Mouse (Mus musculus): ENCODE results near the gene Gsg1. TPM values are rescaled to one million over a fixed set of nuclear protein-coding genes. Genes with fewer than 3 reads are reported as not detected.

Gsg1 gene
- polyA plus RNA-seq (2016; fragmentation: Nextera tagmentation; extraction: Ambion mirVana) = 0.44 and 0.78 TPM in 2 replicates

GRCm38 (mm10) chr6:135254153-135254552, at the start of gene Gsg1:
TSS of gene Gsg1 (minus strand) at chr6:135254351.
- H3K4me1 ChIP-seq = peaks cover 19% of the 10 kb centered on the region
- H3K9me3 ChIP-seq = no peaks in the 10 kb centered on the region; the same call in 1 of the 2 replicates
- no peak within 1 kb of the TSS for H3K4me2 ChIP-seq (replicated peaks)
- WGBS = 77% methylated on average over 7 of the region's 7 CpGs
- H3K4me3 ChIP-seq = no peak within 1 kb of the TSS
- H3K27me3 ChIP-seq (replicated peaks) = no peaks in the 10 kb centered on the region
- no peak for ATAC-seq (ENCODE audit: low FRiP score, low read depth)
- H3K36me3 ChIP-seq = no peaks in the 10 kb centered on the region
- no peak within 1 kb of the TSS for H3K9ac ChIP-seq
- no peak within 1 kb of the TSS for H3K27ac ChIP-seq

GRCm38 (mm10) chr6:135302421-135303125, 48.4 kb upstream of the Gsg1 start:
- no peak overlapping the region for H3K9ac ChIP-seq
- no peaks in the 10 kb centered on the region for H3K4me1 ChIP-seq
- ATAC-seq (ENCODE audit: low FRiP score, low read depth) = no peak
- H3K4me2 ChIP-seq (replicated peaks) = no peak overlapping the region
- H3K4me3 ChIP-seq = no peak overlapping the region
- no peak overlapping the region for H3K27ac ChIP-seq
- 83% methylated on average over 10 of the region's 10 CpGs for WGBS
- H3K27me3 ChIP-seq (replicated peaks) = no peaks in the 10 kb centered on the region
- no peaks in the 10 kb centered on the region for H3K9me3 ChIP-seq
- H3K36me3 ChIP-seq = no peaks in the 10 kb centered on the region

GRCm38 (mm10) chr6:135300469-135300868, 46.3 kb upstream of the Gsg1 start:
- H3K9ac ChIP-seq = no peak overlapping the region
- WGBS = 84% methylated on average over 4 of the region's 4 CpGs

GRCm38 (mm10) chr6:135299024-135299550, 44.9 kb upstream of the Gsg1 start:
- no peak for ATAC-seq (ENCODE audit: low FRiP score, low read depth)
- Histone ChIP-seq H3K4me1 (no peaks in the 10 kb centered on the region), H3K36me3 (no peaks in the 10 kb centered on the region), H3K27ac (no peak overlapping the region), H3K4me3 (no peak overlapping the region), H3K9me3 (no peaks in the 10 kb centered on the region), H3K27me3 (replicated peaks) (no peaks in the 10 kb centered on the region), H3K9ac (no peak overlapping the region), H3K4me2 (replicated peaks) (no peak overlapping the region)
- 87% methylated on average over 7 of the region's 7 CpGs for WGBS

More at GRCm38 (mm10) chr6:135300469-135300868, 46.3 kb upstream of the Gsg1 start:
- Histone ChIP-seq H3K4me1 (no peaks in the 10 kb centered on the region), H3K27me3 (replicated peaks) (no peaks in the 10 kb centered on the region), H3K4me2 (replicated peaks) (no peak overlapping the region), H3K36me3 (no peaks in the 10 kb centered on the region), H3K4me3 (no peak overlapping the region), H3K27ac (no peak overlapping the region), H3K9me3 (no peaks in the 10 kb centered on the region)
- no peak for ATAC-seq (ENCODE audit: low FRiP score, low read depth)

- Histone ChIP-seq H3K27me3 (replicated peaks) (no peaks in the 10 kb centered on the region), H3K4me3 (no peak overlapping the region), H3K4me2 (replicated peaks) (no peak overlapping the region), H3K36me3 (no peaks in the 10 kb centered on the region), H3K9ac (no peak overlapping the region), H3K9me3 (no peaks in the 10 kb centered on the region), H3K4me1 (no peaks in the 10 kb centered on the region), H3K27ac (no peak overlapping the region)
- no peak for ATAC-seq (ENCODE audit: low FRiP score, low read depth)
- 89% methylated on average over 7 of the region's 7 CpGs for WGBS
Measured at GRCm38 (mm10) chr6:135297570-135297969, 43.4 kb upstream of the Gsg1 start.

GRCm38 (mm10) chr6:135296267-135296666, 42.1 kb upstream of the Gsg1 start:
- no peak overlapping the region for H3K9ac ChIP-seq
- ATAC-seq (ENCODE audit: low FRiP score, low read depth) = no peak

GRCm38 (mm10) chr6:135295082-135295861, 41.1 kb upstream of the Gsg1 start:
- 76% methylated on average over 11 of the region's 11 CpGs for WGBS
- Histone ChIP-seq H3K36me3 (no peaks in the 10 kb centered on the region), H3K4me3 (no peak overlapping the region), H3K27ac (no peak overlapping the region), H3K27me3 (replicated peaks) (no peaks in the 10 kb centered on the region), H3K4me1 (no peaks in the 10 kb centered on the region), H3K9ac (no peak overlapping the region), H3K9me3 (no peaks in the 10 kb centered on the region), H3K4me2 (replicated peaks) (no peak overlapping the region)
- ATAC-seq (ENCODE audit: low FRiP score, low read depth) = no peak

More at GRCm38 (mm10) chr6:135296267-135296666, 42.1 kb upstream of the Gsg1 start:
- H3K4me2 ChIP-seq (replicated peaks) = no peak overlapping the region
- no peaks in the 10 kb centered on the region for H3K27me3 ChIP-seq (replicated peaks)
- no peak overlapping the region for H3K27ac ChIP-seq
- H3K4me1 ChIP-seq = no peaks in the 10 kb centered on the region
- no peak overlapping the region for H3K4me3 ChIP-seq
- H3K36me3 ChIP-seq = no peaks in the 10 kb centered on the region
- no peaks in the 10 kb centered on the region for H3K9me3 ChIP-seq
- WGBS = 86% methylated on average over 17 of the region's 17 CpGs

- no peaks in the 10 kb centered on the region for H3K4me1 ChIP-seq
- H3K9me3 ChIP-seq = no peaks in the 10 kb centered on the region
- no peak overlapping the region for H3K4me3 ChIP-seq
- WGBS = 92% methylated on average over 6 of the region's 6 CpGs
- no peak overlapping the region for H3K27ac ChIP-seq
- H3K36me3 ChIP-seq = no peaks in the 10 kb centered on the region
- H3K4me2 ChIP-seq (replicated peaks) = no peak overlapping the region
- H3K9ac ChIP-seq = no peak overlapping the region
- no peak for ATAC-seq (ENCODE audit: low FRiP score, low read depth)
- H3K27me3 ChIP-seq (replicated peaks) = no peaks in the 10 kb centered on the region
Measured at GRCm38 (mm10) chr6:135294150-135294549, 40.0 kb upstream of the Gsg1 start.

GRCm38 (mm10) chr6:135292391-135292790, 38.2 kb upstream of the Gsg1 start:
- Histone ChIP-seq H3K4me2 (replicated peaks) (no peak overlapping the region), H3K27ac (no peak overlapping the region), H3K9me3 (no peaks in the 10 kb centered on the region), H3K9ac (no peak overlapping the region), H3K4me1 (no peaks in the 10 kb centered on the region), H3K4me3 (no peak overlapping the region), H3K27me3 (replicated peaks) (no peaks in the 10 kb centered on the region), H3K36me3 (no peaks in the 10 kb centered on the region)
- ATAC-seq (ENCODE audit: low FRiP score, low read depth) = no peak
- 81% methylated on average over 4 of the region's 4 CpGs for whole genome bisulfite sequencing

GRCm38 (mm10) chr6:135279856-135280255, 25.7 kb upstream of the Gsg1 start:
- Histone ChIP-seq H3K4me2 (replicated peaks) (peak overlapping the region; percentile 9; the same call in 1 of the 2 replicates), H3K27ac (no peak overlapping the region), H3K9me3 (no peaks in the 10 kb centered on the region), H3K36me3 (no peaks in the 10 kb centered on the region), H3K9ac (no peak overlapping the region), H3K4me1 (peaks cover 12% of the 10 kb centered on the region), H3K27me3 (replicated peaks) (no peaks in the 10 kb centered on the region), H3K4me3 (no peak overlapping the region)
- peak; percentile 84 for ATAC-seq (ENCODE audit: low FRiP score, low read depth)
- WGBS = 7% methylated on average over 10 of the region's 10 CpGs

GRCm38 (mm10) chr6:135279286-135279685, 25.1 kb upstream of the Gsg1 start:
- peak; percentile 50 for ATAC-seq (ENCODE audit: low FRiP score, low read depth)
- H3K27ac ChIP-seq = no peak overlapping the region

GRCm38 (mm10) chr6:135278302-135278701, 24.2 kb upstream of the Gsg1 start:
- Histone ChIP-seq H3K4me3 (no peak overlapping the region), H3K4me1 (peaks cover 12% of the 10 kb centered on the region), H3K4me2 (replicated peaks) (no peak overlapping the region), H3K36me3 (no peaks in the 10 kb centered on the region), H3K27ac (no peak overlapping the region), H3K27me3 (replicated peaks) (no peaks in the 10 kb centered on the region), H3K9ac (no peak overlapping the region), H3K9me3 (no peaks in the 10 kb centered on the region)
- 91% methylated on average over 6 of the region's 6 CpGs for WGBS
- no peak for ATAC-seq (ENCODE audit: low FRiP score, low read depth)

More at GRCm38 (mm10) chr6:135279286-135279685, 25.1 kb upstream of the Gsg1 start:
- 53% methylated on average over 5 of the region's 5 CpGs for WGBS
- Histone ChIP-seq H3K9ac (no peak overlapping the region), H3K4me2 (replicated peaks) (peak overlapping the region; percentile 9; the same call in 1 of the 2 replicates), H3K36me3 (no peaks in the 10 kb centered on the region), H3K4me3 (no peak overlapping the region), H3K27me3 (replicated peaks) (no peaks in the 10 kb centered on the region), H3K4me1 (peaks cover 12% of the 10 kb centered on the region), H3K9me3 (no peaks in the 10 kb centered on the region)

All from neural tube, embryonic 12.5 days (tissue).